Mouse (Mus musculus): Measurements from ENCODE around the gene Zdhhc13. TPM values are rescaled to one million over a fixed set of nuclear protein-coding genes. Genes with fewer than 3 reads are reported as not detected.

Gene Zdhhc13
- polyA plus RNA-seq, 1 experiment from 2014 or later, result 27.2 TPM

DNA sequence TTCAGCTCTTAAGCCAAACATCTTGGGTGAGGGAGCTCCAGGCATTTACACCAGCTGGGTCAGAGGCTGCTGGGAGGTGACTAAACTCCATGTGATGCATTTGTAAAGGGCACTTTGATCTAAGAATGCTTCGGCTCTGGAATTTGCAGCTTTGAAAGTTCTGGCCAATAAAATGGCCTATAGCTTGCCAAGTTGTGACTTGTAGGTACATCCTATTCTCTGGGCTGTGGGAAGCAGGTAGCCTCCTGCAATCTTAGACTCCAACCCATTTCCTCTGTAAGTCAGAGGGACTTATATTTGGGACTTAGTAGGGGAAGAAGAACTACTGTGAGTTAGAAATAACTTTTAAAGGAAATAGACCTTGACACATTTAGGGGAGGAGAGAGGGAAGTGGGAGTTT, 72.1 kb downstream of the Zdhhc13 start:
- Histone ChIP-seq H3K36me3 (ENCODE audit: control insufficient read depth, insufficient read depth, low read length) (peaks cover 4% of the 10 kb centered on the region), H3K27me3 (ENCODE audit: control insufficient read depth, insufficient read depth, low read depth, low read length) (no peaks in the 10 kb centered on the region), H3K4me3 (ENCODE audit: low read length) (no peak overlapping the region), H3K4me2 (ENCODE audit: low read depth, low read length) (no peak overlapping the region), H3K27ac (ENCODE audit: low read length) (no peak overlapping the region), H3K9me3 (ENCODE audit: control insufficient read depth, low read length) (no peaks in the 10 kb centered on the region), H3K9ac (ENCODE audit: low read length) (no peak overlapping the region), H3K4me1 (replicated peaks; ENCODE audit: control insufficient read depth, insufficient read depth, low read length) (no peaks in the 10 kb centered on the region)
- ATAC-seq (ENCODE audit: low read depth), result no peak
- 57% methylated on average over 1 of the region's 1 CpGs for WGBS

GRCm38 (mm10) chr7:48861796-48862195, 73.0 kb downstream of the Zdhhc13 start:
- WGBS, result 83% methylated on average over 4 of the region's 4 CpGs
- no peak overlapping the region for H3K4me3 ChIP-seq (ENCODE audit: low read length)
- H3K4me1 ChIP-seq (replicated peaks; ENCODE audit: control insufficient read depth, insufficient read depth, low read length), result no peaks in the 10 kb centered on the region
- no peaks in the 10 kb centered on the region for H3K27me3 ChIP-seq (ENCODE audit: control insufficient read depth, insufficient read depth, low read depth, low read length)
- no peak overlapping the region for H3K9ac ChIP-seq (ENCODE audit: low read length)
- no peak overlapping the region for H3K27ac ChIP-seq (ENCODE audit: low read length)
- H3K9me3 ChIP-seq (ENCODE audit: control insufficient read depth, low read length), result no peaks in the 10 kb centered on the region
- ATAC-seq (ENCODE audit: low read depth), result no peak
- H3K36me3 ChIP-seq (ENCODE audit: control insufficient read depth, insufficient read depth, low read length), result peaks cover 11% of the 10 kb centered on the region
- no peak overlapping the region for H3K4me2 ChIP-seq (ENCODE audit: low read depth, low read length)

DNA sequence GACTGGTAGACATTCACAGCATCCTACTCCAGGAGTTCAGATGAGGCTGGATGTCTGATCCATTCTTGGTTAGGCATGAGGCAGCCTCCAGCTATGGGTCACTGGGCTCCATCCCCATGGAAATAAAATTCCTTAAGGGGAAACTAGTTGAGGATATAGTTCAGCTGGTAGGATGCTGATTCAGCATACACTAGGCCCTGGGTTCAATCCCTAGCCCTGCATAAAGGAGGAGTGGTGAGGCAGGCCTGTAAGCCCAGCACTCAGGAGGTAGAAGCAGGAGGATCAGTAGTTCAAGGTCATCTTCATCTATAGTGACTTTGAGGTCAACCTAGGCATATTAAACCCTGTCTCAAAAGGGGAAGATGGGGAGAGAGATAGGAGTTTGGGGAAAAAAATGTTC, 75.4 kb downstream of the Zdhhc13 start:
- H3K9ac ChIP-seq (ENCODE audit: low read length), result no peak overlapping the region
- no peaks in the 10 kb centered on the region for H3K4me1 ChIP-seq (replicated peaks; ENCODE audit: control insufficient read depth, insufficient read depth, low read length)
- H3K27me3 ChIP-seq (ENCODE audit: control insufficient read depth, insufficient read depth, low read depth, low read length), result no peaks in the 10 kb centered on the region
- ATAC-seq (ENCODE audit: low read depth), result no peak
- H3K9me3 ChIP-seq (ENCODE audit: control insufficient read depth, low read length), result no peaks in the 10 kb centered on the region
- no peak overlapping the region for H3K4me2 ChIP-seq (ENCODE audit: low read depth, low read length)
- no peak overlapping the region for H3K4me3 ChIP-seq (ENCODE audit: low read length)
- H3K27ac ChIP-seq (ENCODE audit: low read length), result no peak overlapping the region
- H3K36me3 ChIP-seq (ENCODE audit: control insufficient read depth, insufficient read depth, low read length), result peaks cover 34% of the 10 kb centered on the region

DNA sequence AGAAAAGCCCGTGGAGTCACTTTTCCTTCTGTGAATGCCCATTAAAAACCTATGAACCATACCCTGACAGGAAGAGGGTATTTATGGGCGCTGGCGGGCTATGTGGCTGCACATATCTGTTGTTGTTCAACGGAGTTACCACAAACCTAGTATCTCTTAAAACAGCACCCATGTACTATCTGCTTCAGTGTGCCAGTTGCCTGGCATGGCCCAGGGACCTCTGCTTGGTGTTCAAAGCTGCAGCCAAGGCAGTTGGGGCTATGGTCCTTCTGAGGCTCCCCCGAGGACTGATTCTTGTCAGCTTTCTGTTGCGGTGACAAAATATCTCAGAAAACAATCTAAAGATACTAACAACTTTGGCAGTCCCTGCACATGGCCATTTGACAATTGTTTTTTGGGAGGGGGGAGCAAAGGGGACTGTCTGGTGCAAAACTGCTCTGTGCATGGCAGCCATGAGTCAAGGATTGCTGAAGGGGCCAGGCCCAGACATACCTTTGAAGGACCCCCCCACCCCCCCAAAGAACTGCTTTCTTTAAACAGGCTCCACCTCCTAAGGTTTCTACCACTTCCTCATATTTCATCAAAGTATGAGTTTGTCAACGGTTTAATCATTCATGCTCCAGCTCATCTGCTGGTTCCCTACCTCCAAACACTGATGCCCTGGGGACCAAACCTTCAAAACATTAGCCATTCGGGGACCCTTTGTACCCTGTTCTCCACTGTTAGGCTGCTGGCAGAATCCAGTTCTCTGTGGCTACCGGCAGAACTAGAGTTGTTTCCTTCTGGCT, 76.1 kb downstream of the Zdhhc13 start:
- no peaks in the 10 kb centered on the region for H3K9me3 ChIP-seq (ENCODE audit: control insufficient read depth, low read length)
- 84% methylated on average over 9 of the region's 9 CpGs for WGBS
- H3K27me3 ChIP-seq (ENCODE audit: control insufficient read depth, insufficient read depth, low read depth, low read length), result no peaks in the 10 kb centered on the region
- H3K9ac ChIP-seq (ENCODE audit: low read length), result no peak overlapping the region
- ATAC-seq (ENCODE audit: low read depth), result no peak
- no peak overlapping the region for H3K4me3 ChIP-seq (ENCODE audit: low read length)
- no peaks in the 10 kb centered on the region for H3K4me1 ChIP-seq (replicated peaks; ENCODE audit: control insufficient read depth, insufficient read depth, low read length)
- peaks cover 41% of the 10 kb centered on the region for H3K36me3 ChIP-seq (ENCODE audit: control insufficient read depth, insufficient read depth, low read length)
- no peak overlapping the region for H3K27ac ChIP-seq (ENCODE audit: low read length)
- no peak overlapping the region for H3K4me2 ChIP-seq (ENCODE audit: low read depth, low read length)

DNA sequence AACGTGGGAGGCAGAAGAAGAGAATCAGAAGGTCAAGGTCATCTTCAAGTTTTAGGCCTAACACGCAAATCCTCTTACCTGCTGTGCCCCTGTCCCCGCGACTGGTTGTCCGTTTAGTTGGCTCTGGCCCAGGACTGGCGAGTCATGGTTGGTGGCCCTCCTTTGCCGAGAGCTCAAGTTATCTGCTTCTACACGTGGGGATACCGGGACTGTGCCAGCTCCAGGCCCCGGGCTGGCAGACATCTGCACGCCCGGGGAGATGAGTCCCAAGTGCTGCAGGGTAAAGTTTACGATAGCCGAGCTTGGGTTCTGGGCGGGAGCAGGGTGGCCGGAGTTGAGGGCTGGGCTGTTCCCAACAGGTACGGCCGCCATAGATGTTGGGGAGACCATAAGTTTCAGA, 78.8 kb downstream of the Zdhhc13 start:
- peaks cover 68% of the 10 kb centered on the region for H3K36me3 ChIP-seq (ENCODE audit: control insufficient read depth, insufficient read depth, low read length)
- H3K4me1 ChIP-seq (replicated peaks; ENCODE audit: control insufficient read depth, insufficient read depth, low read length), result no peaks in the 10 kb centered on the region
- H3K4me3 ChIP-seq (ENCODE audit: low read length), result no peak overlapping the region
- no peak overlapping the region for H3K4me2 ChIP-seq (ENCODE audit: low read depth, low read length)
- no peak overlapping the region for H3K9ac ChIP-seq (ENCODE audit: low read length)
- no peak for ATAC-seq (ENCODE audit: low read depth)
- H3K9me3 ChIP-seq (ENCODE audit: control insufficient read depth, low read length), result no peaks in the 10 kb centered on the region
- WGBS, result 88% methylated on average over 18 of the region's 18 CpGs
- H3K27ac ChIP-seq (ENCODE audit: low read length), result no peak overlapping the region
- H3K27me3 ChIP-seq (ENCODE audit: control insufficient read depth, insufficient read depth, low read depth, low read length), result no peaks in the 10 kb centered on the region

DNA sequence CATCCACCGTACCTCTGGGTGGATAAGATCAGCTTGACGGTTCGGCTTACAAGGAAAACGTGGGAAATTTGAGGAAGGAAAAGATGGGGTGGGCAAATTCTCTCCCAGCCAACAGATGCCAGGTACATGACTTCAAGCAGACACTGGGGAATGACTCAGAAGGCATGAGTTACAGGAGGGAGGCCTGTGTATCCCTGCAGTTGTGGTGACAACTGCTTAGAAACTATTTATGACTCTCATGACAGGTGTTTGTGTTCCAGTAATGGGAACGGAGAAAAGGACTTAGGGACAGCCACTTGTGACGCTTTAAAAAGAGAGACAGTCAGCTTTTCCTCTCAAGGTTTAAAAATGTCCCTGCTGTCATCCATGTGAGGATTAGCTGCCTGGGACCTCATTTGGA, 81.3 kb downstream of the Zdhhc13 start:
- Histone ChIP-seq H3K4me3 (ENCODE audit: low read length) (no peak overlapping the region), H3K4me1 (replicated peaks; ENCODE audit: control insufficient read depth, insufficient read depth, low read length) (no peaks in the 10 kb centered on the region), H3K9me3 (ENCODE audit: control insufficient read depth, low read length) (no peaks in the 10 kb centered on the region), H3K36me3 (ENCODE audit: control insufficient read depth, insufficient read depth, low read length) (peaks cover 85% of the 10 kb centered on the region), H3K4me2 (ENCODE audit: low read depth, low read length) (no peak overlapping the region), H3K27me3 (ENCODE audit: control insufficient read depth, insufficient read depth, low read depth, low read length) (no peaks in the 10 kb centered on the region), H3K9ac (ENCODE audit: low read length) (no peak overlapping the region), H3K27ac (ENCODE audit: low read length) (no peak overlapping the region)
- ATAC-seq (ENCODE audit: low read depth), result no peak
- 89% methylated on average over 6 of the region's 6 CpGs for WGBS

- ATAC-seq (ENCODE audit: low read depth), result no peak
- 92% methylated on average over 21 of the region's 21 CpGs for WGBS
- H3K4me3 ChIP-seq (ENCODE audit: low read length), result no peak overlapping the region
- peaks cover 88% of the 10 kb centered on the region for H3K36me3 ChIP-seq (ENCODE audit: control insufficient read depth, insufficient read depth, low read length)
- no peaks in the 10 kb centered on the region for H3K9me3 ChIP-seq (ENCODE audit: control insufficient read depth, low read length)
- H3K4me2 ChIP-seq (ENCODE audit: low read depth, low read length), result no peak overlapping the region
- H3K27ac ChIP-seq (ENCODE audit: low read length), result no peak overlapping the region
- H3K9ac ChIP-seq (ENCODE audit: low read length), result no peak overlapping the region
- H3K27me3 ChIP-seq (ENCODE audit: control insufficient read depth, insufficient read depth, low read depth, low read length), result no peaks in the 10 kb centered on the region
- H3K4me1 ChIP-seq (replicated peaks; ENCODE audit: control insufficient read depth, insufficient read depth, low read length), result no peaks in the 10 kb centered on the region
Measured at GRCm38 (mm10) chr7:48870579-48871180, 81.9 kb downstream of the Zdhhc13 start.

DNA sequence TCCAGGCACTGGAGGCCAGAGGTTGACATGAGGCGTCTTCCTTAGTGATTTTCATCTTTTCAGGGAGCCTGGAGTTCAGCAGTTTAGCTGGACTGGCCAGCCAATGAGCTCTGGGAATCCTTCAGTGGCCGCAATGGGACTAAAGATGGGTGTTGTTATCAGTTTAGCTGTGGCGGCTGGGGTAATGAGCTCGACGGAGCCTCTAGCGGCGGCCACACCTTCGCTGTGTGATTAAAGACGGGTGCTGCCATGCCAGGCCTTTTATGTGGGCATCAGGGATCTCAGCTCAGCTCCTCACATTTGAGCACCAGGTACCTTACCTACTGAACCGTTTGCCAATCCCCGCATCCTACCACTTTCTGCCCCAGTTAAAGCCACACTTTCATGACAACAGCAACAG, 82.5 kb downstream of the Zdhhc13 start:
- Histone ChIP-seq H3K27ac (ENCODE audit: low read length) (no peak overlapping the region), H3K9me3 (ENCODE audit: control insufficient read depth, low read length) (no peaks in the 10 kb centered on the region), H3K27me3 (ENCODE audit: control insufficient read depth, insufficient read depth, low read depth, low read length) (no peaks in the 10 kb centered on the region), H3K9ac (ENCODE audit: low read length) (no peak overlapping the region), H3K4me2 (ENCODE audit: low read depth, low read length) (no peak overlapping the region), H3K4me1 (replicated peaks; ENCODE audit: control insufficient read depth, insufficient read depth, low read length) (no peaks in the 10 kb centered on the region), H3K36me3 (ENCODE audit: control insufficient read depth, insufficient read depth, low read length) (peaks cover 87% of the 10 kb centered on the region), H3K4me3 (ENCODE audit: low read length) (no peak overlapping the region)
- no peak for ATAC-seq (ENCODE audit: low read depth)
- WGBS, result 92% methylated on average over 11 of the region's 11 CpGs

GRCm38 (mm10) chr7:48875096-48875495, 86.3 kb downstream of the Zdhhc13 start:
- no peaks in the 10 kb centered on the region for H3K9me3 ChIP-seq (ENCODE audit: control insufficient read depth, low read length)
- no peak overlapping the region for H3K4me3 ChIP-seq (ENCODE audit: low read length)
- H3K27me3 ChIP-seq (ENCODE audit: control insufficient read depth, insufficient read depth, low read depth, low read length), result no peaks in the 10 kb centered on the region
- WGBS, result 91% methylated on average over 14 of the region's 14 CpGs
- no peak overlapping the region for H3K9ac ChIP-seq (ENCODE audit: low read length)
- peaks cover 14% of the 10 kb centered on the region for H3K4me1 ChIP-seq (replicated peaks; ENCODE audit: control insufficient read depth, insufficient read depth, low read length)
- ATAC-seq (ENCODE audit: low read depth), result no peak
- H3K27ac ChIP-seq (ENCODE audit: low read length), result no peak overlapping the region
- no peak overlapping the region for H3K4me2 ChIP-seq (ENCODE audit: low read depth, low read length)
- peaks cover 63% of the 10 kb centered on the region for H3K36me3 ChIP-seq (ENCODE audit: control insufficient read depth, insufficient read depth, low read length)

All from lung, embryonic 16.5 days (tissue).